Mouse (Mus musculus) frontal cortex, postnatal 25 days (tissue): Measurements from ENCODE around the gene Dynll1.

ENCODE experiments used
- DNase-seq, 2 experiments: peaks; one replicate each; pipeline ENCODE4 v3.0.0; 2022; ENCODE audit warnings: low spot score in 2 of 2

Gene Dynll1

GRCm38 (mm10) chr5:115300792-115301614 is at the start of gene Dynll1:
TSS of gene Dynll1 (minus strand) at chr5:115300999.
- peak; percentile 100 for DNase-seq

- no peak for DNase-seq
Measured at GRCm38 (mm10) chr5:115349225-115349555, 48.4 kb upstream of the Dynll1 start.

GRCm38 (mm10) chr5:115348546-115349224 is 47.9 kb upstream of the Dynll1 start, which contains the start of gene Cox6a1:
TSS of gene Cox6a1 (minus strand) at chr5:115348981.
- DNase-seq: peak; percentile 96 to 97

GRCm38 (mm10) chr5:115347564-115347963 is 46.8 kb upstream of the Dynll1 start:
- DNase-seq: peak; percentile 71

DNA sequence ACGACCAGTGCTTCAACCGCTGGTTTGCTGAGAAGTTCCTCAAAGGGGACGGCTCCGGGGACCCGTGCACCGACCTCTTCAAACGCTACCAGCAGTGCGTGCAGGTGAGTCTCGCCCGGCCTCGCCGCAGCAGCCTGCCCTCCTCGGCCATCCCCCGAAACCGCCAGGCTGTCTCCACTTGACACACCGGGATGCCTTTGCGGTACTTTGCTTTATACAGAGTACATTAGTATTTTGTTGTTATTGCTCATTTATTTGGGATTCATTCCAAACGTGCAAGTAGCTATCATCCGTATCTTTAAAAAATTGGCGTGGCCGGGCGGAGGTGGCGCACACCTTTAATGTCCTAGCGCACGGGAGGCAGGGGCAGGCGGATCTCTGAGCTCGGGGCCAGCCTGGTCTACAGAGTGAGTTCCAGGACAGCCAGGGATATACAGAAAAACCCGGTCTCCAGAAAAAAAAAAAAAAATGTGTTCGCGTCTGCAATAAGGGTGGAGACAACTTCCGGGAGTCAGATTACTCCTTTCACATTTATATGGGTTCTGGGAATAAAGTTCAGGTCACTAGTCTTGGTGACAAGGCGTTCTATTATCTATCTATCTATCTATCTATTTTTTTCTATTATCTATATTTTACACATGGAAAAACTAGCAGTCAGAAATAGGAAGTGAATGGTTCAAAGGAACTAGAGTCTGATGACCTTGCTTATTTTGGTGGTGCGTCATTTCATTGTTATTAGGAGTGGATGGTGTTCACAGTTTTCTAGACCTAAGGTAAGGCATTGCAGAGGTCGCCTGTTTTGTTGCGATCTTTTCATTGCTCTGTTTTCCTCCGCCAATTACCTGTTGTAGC is 40.7 kb upstream of the Dynll1 start:
- no peak for DNase-seq

GRCm38 (mm10) chr5:115340577-115341313 is 39.9 kb upstream of the Dynll1 start, which contains the start of the genes Gatc and Triap1:
TSS of gene Gatc (minus strand) at chr5:115341178.
TSS of gene Triap1 (plus strand) at chr5:115341225.
- peak; percentile 74 to 83 for DNase-seq

DNA sequence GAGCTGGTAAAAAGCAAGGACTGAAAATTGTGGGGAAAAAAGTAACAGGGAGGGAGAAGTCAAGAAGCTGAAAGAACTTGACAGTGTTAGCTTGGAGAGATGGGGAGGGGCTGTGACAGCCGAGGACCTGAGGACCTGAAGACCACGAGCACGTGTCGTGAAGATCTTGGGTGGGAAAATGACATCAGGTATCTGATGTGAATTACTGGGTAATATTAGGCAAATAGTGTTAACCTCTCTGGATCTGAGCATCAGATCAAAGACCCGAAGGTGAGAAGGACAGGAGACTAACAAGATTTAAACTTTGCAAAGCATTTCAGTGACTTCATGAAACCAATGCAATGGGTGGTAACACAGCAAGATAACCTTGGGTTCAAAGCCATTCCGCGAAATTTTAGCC is 39.2 kb upstream of the Dynll1 start:
- DNase-seq: no peak

- DNase-seq: no peak
Measured at GRCm38 (mm10) chr5:115333626-115334025, 32.8 kb upstream of the Dynll1 start.

- no peak for DNase-seq
Measured at GRCm38 (mm10) chr5:115330955-115331354, 30.2 kb upstream of the Dynll1 start.

- peak in 1 of 2 experiments; percentile 40 for DNase-seq
Measured at GRCm38 (mm10) chr5:115327610-115328548, 27.1 kb upstream of the Dynll1 start.

DNA sequence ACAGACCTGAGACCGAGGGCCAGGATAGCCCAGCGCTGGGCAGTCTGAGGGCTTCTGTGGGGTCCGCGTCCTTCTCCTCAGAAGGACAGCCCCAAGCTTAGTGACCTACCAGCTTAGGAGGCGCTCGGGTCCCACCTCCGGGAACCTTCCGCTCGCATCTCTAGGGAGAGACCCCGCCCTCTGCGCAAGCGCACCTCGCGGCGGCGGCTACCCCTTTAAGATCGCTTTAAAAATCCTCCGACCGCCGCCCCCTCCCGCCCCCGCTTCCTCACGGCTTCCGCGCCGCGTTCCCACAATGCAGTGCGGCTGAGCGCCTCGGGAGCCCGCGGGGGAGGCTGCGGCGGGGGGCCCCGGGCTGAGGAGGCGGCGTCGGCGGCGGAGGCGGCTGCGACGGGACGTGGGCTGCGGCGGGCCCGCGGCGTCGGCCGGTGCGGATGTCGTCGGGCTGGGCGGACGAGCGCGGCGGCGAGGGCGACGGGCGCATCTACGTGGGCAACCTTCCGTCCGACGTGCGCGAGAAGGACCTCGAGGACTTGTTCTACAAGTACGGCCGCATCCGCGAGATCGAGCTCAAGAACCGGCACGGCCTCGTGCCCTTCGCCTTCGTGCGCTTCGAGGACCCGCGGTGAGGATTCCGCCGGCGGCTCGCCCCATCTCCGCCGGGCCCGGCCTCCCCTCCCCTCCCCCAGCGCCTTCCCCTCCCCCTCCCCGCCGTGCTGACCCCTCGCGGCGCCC is 26.2 kb upstream of the Dynll1 start, which contains the start of gene Srsf9:
Gene Srsf9 (plus strand): TSS at position 303 of the 735 bp plus-strand sequence.
- peak; percentile 86 to 90 for DNase-seq

DNA sequence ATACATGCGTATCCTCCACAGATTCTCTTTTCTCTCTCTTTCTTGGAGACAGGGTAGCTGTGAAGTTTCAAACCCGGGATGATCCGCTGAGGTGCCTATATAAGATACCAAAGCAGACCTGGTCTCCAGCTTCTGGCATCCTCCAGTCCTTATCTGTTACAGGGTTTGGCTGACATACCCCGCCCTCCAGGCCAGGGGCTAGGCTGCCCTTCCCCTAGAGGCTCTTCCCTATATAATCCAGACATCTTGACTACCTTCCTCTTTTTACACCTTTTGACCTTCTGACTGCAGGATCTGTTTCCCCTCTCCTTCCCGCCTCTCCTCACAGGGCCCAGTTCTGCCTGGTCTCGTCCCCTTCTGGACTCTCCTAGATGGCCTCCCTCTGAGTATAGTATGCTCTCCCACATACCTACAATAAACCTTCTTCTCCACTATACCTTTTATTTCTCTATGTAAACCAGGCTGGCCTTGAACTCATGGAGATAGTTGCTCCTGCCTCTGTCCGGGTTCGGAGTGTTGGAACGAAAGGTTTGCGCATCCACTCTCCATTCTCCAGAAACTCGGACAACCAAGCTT is 25.5 kb upstream of the Dynll1 start:
- no peak for DNase-seq

DNA sequence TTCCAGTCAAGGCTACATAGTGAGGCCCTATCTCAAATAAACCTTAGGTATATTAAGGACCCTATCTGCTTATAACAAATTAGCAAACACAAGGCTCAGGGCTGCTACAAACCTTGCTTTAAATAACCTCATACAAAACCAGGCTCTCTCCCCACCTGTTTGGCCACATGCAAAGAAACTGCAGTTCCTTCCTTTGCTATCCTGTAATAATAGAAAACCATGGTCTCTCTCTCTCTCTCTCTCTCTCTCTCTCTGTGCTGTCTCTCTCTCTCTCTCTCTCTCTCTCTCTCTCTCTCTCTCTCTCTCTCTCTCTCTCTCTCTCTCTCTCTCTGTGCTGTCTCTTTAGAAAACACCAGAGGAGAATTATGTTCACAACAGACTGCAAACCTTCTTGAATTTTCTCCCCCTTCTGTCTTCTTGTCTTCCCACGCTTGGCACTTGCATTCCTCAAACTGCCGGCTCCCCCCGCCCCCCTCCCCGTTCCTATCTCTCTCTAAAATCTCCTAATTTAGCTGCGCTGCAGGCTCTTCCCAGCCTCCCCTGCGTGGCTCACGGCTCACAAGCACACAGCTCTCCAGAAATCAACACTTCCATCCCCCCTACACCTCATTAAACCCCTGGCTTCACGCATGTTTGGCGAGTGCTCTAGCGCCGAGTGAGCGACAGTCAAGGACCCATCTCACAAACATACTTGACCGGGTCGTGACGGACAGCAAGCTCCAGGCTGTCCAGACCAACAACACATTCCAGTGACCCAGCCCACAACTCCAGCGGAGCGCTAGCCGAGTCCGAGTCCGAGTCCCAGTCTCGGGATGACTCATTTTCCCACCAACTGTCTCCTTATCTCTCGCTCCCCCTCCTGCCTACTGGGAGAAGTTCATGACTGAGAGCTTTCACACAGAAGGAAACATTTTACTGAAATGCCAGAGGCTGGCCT is 18.5 kb upstream of the Dynll1 start:
- peak; percentile 62 to 70 for DNase-seq

DNA sequence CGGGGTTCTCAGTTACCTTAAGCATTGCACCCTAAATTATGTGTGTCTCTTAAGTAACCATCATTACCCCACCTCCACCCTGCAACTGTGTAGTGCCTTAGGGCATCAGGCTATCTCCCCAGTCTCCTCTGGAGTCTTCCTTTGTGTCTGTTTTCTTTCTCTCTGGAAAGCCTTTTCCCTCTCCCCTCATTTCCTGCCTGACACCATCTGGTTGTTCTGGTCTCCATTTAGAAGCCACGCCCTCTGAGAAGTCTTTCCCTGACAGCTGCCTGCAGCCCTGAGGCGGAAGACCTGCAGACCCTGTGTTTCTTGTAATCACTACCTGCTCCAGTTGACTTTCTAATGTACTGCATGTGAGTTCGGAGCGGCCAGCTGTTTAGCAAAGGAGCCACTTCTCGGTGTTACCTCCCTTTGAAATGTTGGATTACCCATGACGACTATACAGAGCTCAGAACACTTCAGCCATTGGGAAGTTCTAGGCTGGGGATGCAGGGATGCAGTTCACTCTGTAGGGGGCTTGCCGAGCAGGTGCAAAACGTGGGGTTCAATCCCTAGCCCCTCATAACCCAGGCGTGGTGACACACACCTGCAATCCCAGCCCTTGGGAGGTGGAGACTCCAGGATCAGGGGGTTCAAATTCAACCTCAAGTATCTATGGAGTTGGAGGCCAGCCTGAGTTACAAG is 17.0 kb upstream of the Dynll1 start:
- DNase-seq: no peak

GRCm38 (mm10) chr5:115316968-115317644 is 16.3 kb upstream of the Dynll1 start:
- no peak for DNase-seq

DNA sequence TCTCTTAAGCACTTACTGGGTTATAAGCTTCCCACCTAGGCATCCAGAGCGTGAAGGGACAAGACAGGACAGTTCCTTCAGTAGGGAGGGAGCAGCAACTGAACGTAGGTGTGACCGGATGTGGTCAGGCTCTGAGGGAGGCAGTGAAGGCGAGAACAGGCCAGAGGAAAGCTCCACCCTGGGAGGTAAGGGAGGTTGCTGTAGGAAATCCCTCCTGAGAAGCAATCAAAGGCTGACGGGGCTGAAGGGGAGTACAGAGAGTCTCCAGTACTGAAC is 12.8 kb upstream of the Dynll1 start:
- DNase-seq: no peak
